26 mouse cellular contexts compared by ENCODE assay signal in the genomic region with DNA sequence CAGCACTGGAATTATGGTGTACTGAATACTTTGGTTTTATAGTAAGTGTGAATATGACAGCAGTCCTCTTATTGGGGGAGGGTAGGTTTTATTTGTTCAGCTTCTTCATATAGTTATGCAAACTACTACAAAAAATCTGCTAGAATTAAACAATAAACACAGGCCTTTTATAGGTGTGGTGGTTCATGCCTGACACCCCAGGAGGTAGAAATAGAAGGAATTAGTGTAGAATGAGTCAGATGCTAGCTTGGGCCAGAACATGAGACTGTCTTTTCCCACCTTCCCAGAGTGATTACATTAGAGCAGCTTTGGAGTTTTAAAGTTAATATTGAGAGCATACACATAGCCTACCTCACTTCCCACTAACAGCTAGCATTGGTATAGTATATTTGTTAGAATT.
"Had no signal": no experiment of that assay in that cellular context is flagged by ENCODE, and none has a peak within 500 bp of the region (broad histone marks: within the 10 kb centered on the region; RNA-seq: fewer than 3 reads in every experiment).

No protein-coding gene starts in this region.

- H3K4me3 ChIP-seq: heart, adult 2 months; heart, embryonic 13.5 days; heart, embryonic 15.5 days; hindbrain, embryonic 10.5 days; hindbrain, embryonic 13.5 days; hindbrain, embryonic 15.5 days; kidney, embryonic 15.5 days; limb, embryonic 13.5 days; limb, embryonic 15.5 days; liver, embryonic 12.5 days had no signal

- DNase-seq: gastrocnemius, postnatal 14 days; gastrocnemius, postnatal 36 days; heart, adult 11 months; heart, adult 2 months; heart, postnatal 4 days; kidney, adult 11 months; kidney, adult 2 months; kidney, adult 9 months; kidney, postnatal 14 days; kidney, postnatal 36 days; layer of hippocampus, postnatal 36 days; left cerebral cortex, postnatal 4 days had no signal

- H3K36me3 ChIP-seq: heart, embryonic 15.5 days; hindbrain, embryonic 10.5 days; hindbrain, embryonic 13.5 days; hindbrain, embryonic 15.5 days; kidney, embryonic 15.5 days; limb, embryonic 15.5 days; liver, embryonic 12.5 days had no signal

- H3K4me2 ChIP-seq: heart, embryonic 11.5 days; heart, embryonic 13.5 days; heart, embryonic 15.5 days; hindbrain, embryonic 13.5 days; hindbrain, embryonic 15.5 days; kidney, embryonic 15.5 days; limb, embryonic 13.5 days; limb, embryonic 15.5 days; liver, embryonic 12.5 days had no signal

- H3K9me3 ChIP-seq: heart, embryonic 13.5 days; heart, embryonic 15.5 days; hindbrain, embryonic 10.5 days; hindbrain, embryonic 13.5 days; hindbrain, embryonic 15.5 days; kidney, embryonic 15.5 days; limb, embryonic 13.5 days; limb, embryonic 15.5 days; liver, embryonic 12.5 days had no signal

- H3K27me3 ChIP-seq: heart, embryonic 13.5 days; heart, embryonic 15.5 days; hindbrain, embryonic 13.5 days; hindbrain, embryonic 15.5 days; kidney, embryonic 15.5 days; limb, embryonic 13.5 days; limb, embryonic 15.5 days; liver, embryonic 12.5 days had no signal

- ATAC-seq: hindbrain, postnatal 0 days; intestine, embryonic 16.5 days; liver, embryonic 12.5 days had no signal

- H3K4me1 ChIP-seq: heart, embryonic 13.5 days; heart, embryonic 15.5 days; hindbrain, embryonic 10.5 days; hindbrain, embryonic 13.5 days; hindbrain, embryonic 15.5 days; kidney, embryonic 15.5 days; limb, embryonic 15.5 days; liver, embryonic 12.5 days had no signal

- H3K9ac ChIP-seq: heart, embryonic 13.5 days; heart, embryonic 15.5 days; hindbrain, embryonic 13.5 days; hindbrain, embryonic 15.5 days; kidney, embryonic 15.5 days; limb, embryonic 13.5 days; limb, embryonic 15.5 days; liver, embryonic 12.5 days; liver, embryonic 14.5 days had no signal

- H3K27ac ChIP-seq: heart, adult 2 months; heart, embryonic 13.5 days; heart, embryonic 15.5 days; hindbrain, embryonic 10.5 days; hindbrain, embryonic 13.5 days; hindbrain, embryonic 15.5 days; hindbrain, postnatal 0 days; kidney, embryonic 15.5 days; kidney, postnatal 0 days; limb, embryonic 13.5 days; limb, embryonic 15.5 days; liver, embryonic 12.5 days; liver, embryonic 14.5 days had no signal
